Mouse (Mus musculus) thymus, adult 2 months (tissue): Measurements from ENCODE around the gene Ss18l1. TPM values are rescaled to one million over a fixed set of nuclear protein-coding genes. Genes with fewer than 3 reads are reported as not detected.

Source experiments
- DNase-seq: peaks from one replicate; pipeline ENCODE4 v3.0.0; 2021
- H3K27ac ChIP-seq: fragments of 200-500 bp; 2 replicates; pipeline ENCODE4 v1.5.1; 2012; ENCODE audit warnings: low read length, control low read depth; ENCODE audit not compliant: control insufficient read depth, insufficient read depth
- H3K27me3 ChIP-seq: fragments of 200-500 bp; 2 replicates; pipeline ENCODE4 v1.6.1; 2012; ENCODE audit warnings: mild to moderate bottlenecking, low read length, moderate library complexity, mixed read lengths; ENCODE audit not compliant: control insufficient read depth, insufficient read depth
- H3K36me3 ChIP-seq: fragments of 200-500 bp; 2 replicates; pipeline ENCODE4 v1.6.1; 2012; ENCODE audit warnings: mild to moderate bottlenecking, low read length, moderate library complexity; ENCODE audit not compliant: control insufficient read depth, insufficient read depth
- H3K4me1 ChIP-seq: fragments of 200-500 bp; replicated peaks from 2 replicates; pipeline ENCODE4 v1.6.1; 2012; ENCODE audit warnings: low read length; ENCODE audit not compliant: control insufficient read depth, insufficient read depth
- H3K4me3 ChIP-seq: fragments of 200-500 bp; 2 replicates; pipeline ENCODE4 v1.5.1; 2012; ENCODE audit warnings: mild to moderate bottlenecking, low read length, control low read depth, moderate library complexity; ENCODE audit not compliant: control insufficient read depth, insufficient read depth
- CTCF ChIP-seq: fragments of 200-500 bp; IDR thresholded peaks from 2 replicates; pipeline ENCODE4 v1.5.1; 2012; ENCODE audit warnings: mild to moderate bottlenecking, control low read depth, low read length, moderate library complexity, borderline replicate concordance; ENCODE audit not compliant: control insufficient read depth, poor library complexity, insufficient read depth; ENCODE audit errors: extremely low read depth
- POLR2A ChIP-seq: fragments of 200-500 bp; IDR thresholded peaks from 2 replicates; pipeline ENCODE4 v1.6.1; 2012; ENCODE audit warnings: mild to moderate bottlenecking, low read length, control low read depth, moderate library complexity; ENCODE audit not compliant: control insufficient read depth, poor library complexity, insufficient read depth; ENCODE audit errors: extremely low read depth
- WGBS: fragments of 180-500 bp; shearing (Covaris S2); methylation state at CpG from one replicate; pipeline ENCODE4 v1.1.7; 2018; 5-methylcytosine and 5-hydroxymethylcytosine counted together
- polyA plus RNA-seq: library from polyadenylated mRNA; depleted of rRNA; stranded (reverse); fragments of >200 nt; gene quantifications from 2 replicates; pipeline ENCODE4 v1.2.3, GENCODE M21; 2012

Ss18l1 gene
- polyA plus RNA-seq, 1 experiment: 15.9 TPM

DNA sequence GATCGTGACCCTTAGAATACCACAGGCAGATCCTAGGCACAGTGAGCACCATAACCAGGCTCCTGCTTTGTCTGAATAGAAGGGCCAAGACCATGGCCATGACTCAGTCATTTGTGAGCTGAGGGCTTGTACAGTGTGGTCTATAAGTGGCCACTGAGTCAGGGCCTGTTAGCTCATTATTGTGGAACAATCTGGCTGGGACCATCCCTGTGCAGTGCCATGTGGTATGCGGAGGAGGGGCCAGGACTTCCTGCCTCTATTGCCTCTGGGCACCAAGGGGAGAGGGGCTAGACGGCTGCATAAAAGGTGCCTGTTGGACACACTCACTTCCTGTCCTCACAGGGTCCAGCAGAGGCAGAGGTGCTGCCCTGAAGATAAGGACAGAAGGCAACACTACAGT is 8.4 kb upstream of the Ss18l1 start:
- Histone ChIP-seq H3K4me3 (no peak overlapping the region), H3K36me3 (peaks cover 81% of the 10 kb centered on the region), H3K27me3 (no peaks in the 10 kb centered on the region; the same call in 1 of the 2 replicates), H3K4me1 (no peaks in the 10 kb centered on the region), H3K27ac (no peak overlapping the region)
- DNase-seq: no peak
- no peak for TF ChIP-seq POLR2A
- TF ChIP-seq CTCF: no peak
- WGBS: 76% methylated on average over 3 of the region's 3 CpGs

DNA sequence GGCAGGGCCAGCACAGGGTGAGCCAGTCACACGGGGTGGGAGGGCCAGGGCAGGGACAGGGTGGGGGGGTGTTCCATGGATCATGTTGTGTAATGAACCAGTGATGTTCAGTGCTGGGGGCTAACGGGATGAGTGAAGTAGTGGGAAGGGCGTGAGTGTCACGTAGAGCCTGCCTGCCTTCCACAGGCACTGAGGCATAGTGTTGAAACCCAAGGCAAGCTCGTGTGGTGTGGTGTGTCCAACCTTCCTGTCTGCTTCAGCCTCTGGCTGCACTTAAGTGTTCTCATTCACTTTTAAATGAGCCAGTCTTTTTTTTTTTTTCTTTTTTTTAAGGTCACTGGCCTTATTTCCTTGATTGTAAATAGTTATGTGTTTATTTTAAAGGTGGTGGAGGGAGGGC is 7.6 kb upstream of the Ss18l1 start:
- Histone ChIP-seq H3K27me3 (no peaks in the 10 kb centered on the region; the same call in 1 of the 2 replicates), H3K27ac (no peak overlapping the region), H3K4me3 (no peak overlapping the region), H3K4me1 (no peaks in the 10 kb centered on the region), H3K36me3 (peaks cover 80% of the 10 kb centered on the region)
- DNase-seq: no peak
- TF ChIP-seq POLR2A (no peak), CTCF (no peak)
- 89% methylated on average over 5 of the region's 5 CpGs for WGBS

DNA sequence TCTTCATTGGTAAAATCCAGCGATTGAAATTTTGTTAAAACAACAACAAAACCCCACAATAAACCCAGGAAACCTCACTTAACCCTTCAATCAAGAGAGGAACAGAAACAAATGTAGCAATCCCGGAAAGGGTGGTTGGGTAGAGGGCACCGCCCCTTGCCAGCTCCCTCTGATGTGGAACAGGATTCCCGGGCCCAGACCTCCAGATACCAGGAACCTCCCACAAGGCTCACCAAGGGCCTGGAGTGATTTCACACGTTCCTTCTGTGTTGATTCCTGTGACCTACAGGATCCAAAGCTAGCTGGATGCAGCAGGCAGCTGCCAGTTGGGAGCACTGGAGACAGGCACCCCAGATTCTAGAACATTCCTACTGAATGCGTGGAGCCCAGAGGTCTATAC is 1.9 kb upstream of the Ss18l1 start:
- Histone ChIP-seq H3K27me3 (no peaks in the 10 kb centered on the region), H3K4me3 (no peak overlapping the region), H3K36me3 (peaks cover 29% of the 10 kb centered on the region), H3K4me1 (peaks cover 21% of the 10 kb centered on the region), H3K27ac (no peak overlapping the region)
- no peak for DNase-seq
- WGBS: 34% methylated on average over 6 of the region's 6 CpGs
- TF ChIP-seq CTCF: no peak
- no peak for TF ChIP-seq POLR2A

- Histone ChIP-seq H3K4me1 (peaks cover 21% of the 10 kb centered on the region), H3K36me3 (peaks cover 16% of the 10 kb centered on the region), H3K27me3 (no peaks in the 10 kb centered on the region), H3K27ac (peak overlapping the region; percentile 47), H3K4me3 (peak overlapping the region; percentile 75)
- peak; percentile 47 for DNase-seq
- under 1% methylated on average over 66 of the region's 66 CpGs for WGBS
- TF ChIP-seq POLR2A (no peak), CTCF (no peak)
Observed at GRCm38 (mm10) chr2:180041577-180042255, 593 bp upstream of the Ss18l1 start.

DNA sequence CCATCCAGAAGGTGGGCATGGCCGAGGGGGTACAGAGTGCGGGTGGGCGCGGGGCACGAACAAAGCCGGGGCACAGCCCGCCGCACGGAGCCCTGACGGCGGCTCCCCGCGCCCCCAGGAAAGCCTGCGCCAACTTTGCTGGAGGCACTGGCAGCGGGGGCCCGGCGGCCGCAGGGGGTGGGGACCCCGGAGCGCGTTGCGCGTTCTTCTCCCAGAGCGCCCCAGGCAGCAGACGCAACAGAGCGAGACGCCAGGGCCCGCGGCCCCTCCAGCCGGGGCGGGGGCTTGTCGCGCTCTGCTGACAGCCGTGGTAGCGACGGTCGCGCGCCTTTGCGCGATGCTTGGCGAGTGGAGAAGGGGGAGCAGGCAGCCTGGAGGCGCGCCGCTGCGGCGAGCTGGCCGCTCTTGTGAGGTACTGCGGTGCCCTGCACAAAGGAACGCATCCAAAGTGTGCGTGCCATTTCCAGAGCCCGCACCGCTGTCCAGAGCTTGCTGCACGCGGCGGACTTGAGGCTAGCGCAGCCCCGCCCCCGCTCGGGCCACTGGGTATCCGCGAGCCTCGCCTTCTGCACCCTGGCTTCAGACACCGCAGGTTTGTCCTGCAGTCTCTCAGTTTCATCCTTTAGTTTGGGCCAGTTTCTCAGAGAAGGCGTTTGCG is 678 bp downstream of the Ss18l1 start:
- TF ChIP-seq POLR2A (no peak), CTCF (no peak)
- Histone ChIP-seq H3K4me1 (peaks cover 21% of the 10 kb centered on the region), H3K4me3 (peak overlapping the region; percentile 75), H3K27me3 (no peaks in the 10 kb centered on the region), H3K27ac (no peak overlapping the region), H3K36me3 (peaks cover 8% of the 10 kb centered on the region)
- under 1% methylated on average over 66 of the region's 66 CpGs for WGBS
- peak; percentile 61 for DNase-seq

DNA sequence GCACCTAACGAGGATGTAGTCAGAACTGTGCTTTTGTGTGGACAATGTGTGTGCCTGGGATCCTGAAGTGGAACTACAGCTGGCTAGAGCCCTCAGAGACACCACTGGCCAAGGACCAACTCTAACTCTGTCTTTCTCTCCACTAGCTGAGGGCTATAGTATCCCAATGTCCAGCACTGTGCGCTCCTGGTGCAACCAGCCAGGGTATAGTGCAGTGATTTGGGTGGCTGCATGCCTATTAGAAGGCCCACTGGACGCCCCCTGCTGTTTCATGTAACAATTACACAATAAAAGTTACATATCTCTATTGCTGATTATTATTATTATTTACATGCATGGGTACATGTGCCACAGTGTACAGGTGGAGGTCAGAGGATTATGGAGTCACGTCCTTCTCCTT is 3.0 kb downstream of the Ss18l1 start:
- 50% methylated on average over 4 of the region's 4 CpGs for WGBS
- DNase-seq: peak; percentile 34
- Histone ChIP-seq H3K27ac (no peak overlapping the region), H3K27me3 (no peaks in the 10 kb centered on the region), H3K4me3 (no peak overlapping the region), H3K4me1 (peaks cover 21% of the 10 kb centered on the region), H3K36me3 (no peaks in the 10 kb centered on the region)
- TF ChIP-seq POLR2A (no peak), CTCF (peak; percentile 62; the same call in 1 of the 2 replicates)
